Mouse (Mus musculus) MEL (cell line): ENCODE measurements around the gene Gm10964. TPM values are rescaled to one million over a fixed set of nuclear protein-coding genes. Genes with fewer than 3 reads are reported as not detected.

Source experiments
- DNase-seq: peaks from one replicate; pipeline ENCODE4 v3.0.0; 2011; ENCODE audit warnings: low read depth, low spot score
- H3K27ac ChIP-seq: 2 replicates; pipeline ENCODE4 v1.5.1; 2012; ENCODE audit warnings: low read depth, mild to moderate bottlenecking, control low read depth, low read length, moderate library complexity; ENCODE audit not compliant: control insufficient read depth
- H3K27me3 ChIP-seq, 2 experiments: fragments of 150-350 bp in 1 of 2; sonication (generic) in 1 of 2; 2 replicates each; pipeline ENCODE4 v1.6.1; 2012; ENCODE audit warnings: low read length in 2 of 2, mild to moderate bottlenecking in 2 of 2, improper control_type of control experiment in 1 of 2, moderate library complexity in 1 of 2; ENCODE audit not compliant: insufficient read depth in 2 of 2, control insufficient read depth in 1 of 2
- H3K36me3 ChIP-seq, 2 experiments: 2 replicates each; pipeline ENCODE4 v1.6.1; 2012 to 2014; ENCODE audit warnings: low read length in 2 of 2, improper control_type of control experiment in 1 of 2, inconsistent platforms in 1 of 2, mild to moderate bottlenecking in 1 of 2; ENCODE audit not compliant: insufficient read depth in 2 of 2, control insufficient read depth in 1 of 2
- H3K4me1 ChIP-seq, 2 experiments: fragments of 150-350 bp in 1 of 2; sonication (generic) in 1 of 2; 2 replicates each; pipeline ENCODE4 v1.6.1; 2012; ENCODE audit warnings: low read length in 2 of 2, improper control_type of control experiment in 1 of 2, mild to moderate bottlenecking in 1 of 2; ENCODE audit not compliant: insufficient read depth in 2 of 2, control insufficient read depth in 1 of 2
- H3K4me3 ChIP-seq, 2 experiments: fragments of 150-350 bp in 1 of 2; sonication (generic) in 1 of 2; 2 replicates each; pipeline ENCODE4 v1.5.1; 2012; ENCODE audit warnings: low read depth in 2 of 2, low read length in 2 of 2, mild to moderate bottlenecking in 2 of 2, moderate library complexity in 2 of 2, control low read depth in 1 of 2, improper control_type of control experiment in 1 of 2; ENCODE audit not compliant: control insufficient read depth in 1 of 2, insufficient read depth in 1 of 2
- H3K79me2 ChIP-seq: 2 replicates; pipeline ENCODE4 v1.6.1; 2012; ENCODE audit warnings: mild to moderate bottlenecking, low read length, moderate library complexity; ENCODE audit not compliant: control insufficient read depth, poor library complexity, insufficient read depth
- H3K9ac ChIP-seq: 2 replicates; pipeline ENCODE4 v1.6.1; 2012; ENCODE audit warnings: low read depth, mild to moderate bottlenecking, control low read depth, low read length, moderate library complexity; ENCODE audit not compliant: control insufficient read depth, poor library complexity, severe bottlenecking
- H3K9me3 ChIP-seq: fragments of 150-350 bp; sonication (generic); replicated peaks from 2 replicates; pipeline ENCODE4 v1.6.1; 2012; ENCODE audit warnings: mild to moderate bottlenecking, low read length, improper control_type of control experiment, moderate library complexity; ENCODE audit not compliant: insufficient read depth
- CHD1 ChIP-seq: IDR thresholded peaks from 2 replicates; pipeline ENCODE4 v1.6.1; 2012; ENCODE audit warnings: low read depth, mild to moderate bottlenecking, inconsistent platforms, low read length, improper control_type of control experiment
- CTCF ChIP-seq, 3 experiments: IDR thresholded peaks in 2 of 3; conservative IDR thresholded peaks in 1 of 3; 2 replicates each; pipeline ENCODE4 v1.5.1; 2011 to 2012; ENCODE audit warnings: low read length in 3 of 3, low read depth in 2 of 3, mild to moderate bottlenecking in 2 of 3, improper control_type of control experiment in 1 of 3, inconsistent platforms in 1 of 3, mixed read lengths in 1 of 3, moderate library complexity in 1 of 3; ENCODE audit not compliant: control insufficient read depth in 1 of 3, insufficient read depth in 1 of 3, poor library complexity in 1 of 3, severe bottlenecking in 1 of 3
- E2F4 ChIP-seq: IDR thresholded peaks from 2 replicates; pipeline ENCODE4 v1.6.1; 2011; ENCODE audit warnings: low read depth, low read length, improper control_type of control experiment, borderline replicate concordance
- ELF1 ChIP-seq: IDR thresholded peaks from 2 replicates; pipeline ENCODE4 v1.6.1; 2014; ENCODE audit warnings: low read depth, mild to moderate bottlenecking, inconsistent platforms, low read length, improper control_type of control experiment, moderate library complexity
- GABPA ChIP-seq: IDR thresholded peaks from 2 replicates; pipeline ENCODE4 v1.6.1; 2012; ENCODE audit warnings: low read depth, mild to moderate bottlenecking, inconsistent platforms, low read length, improper control_type of control experiment, moderate library complexity
- GATA1 ChIP-seq: IDR thresholded peaks from 2 replicates; pipeline ENCODE4 v1.6.1; 2011; ENCODE audit warnings: low read depth, low read length, improper control_type of control experiment
- JUND ChIP-seq: IDR thresholded peaks from 2 replicates; pipeline ENCODE4 v1.6.1; 2011; ENCODE audit warnings: low read depth, mild to moderate bottlenecking, improper control_type of control experiment, low read length
- KAT2A ChIP-seq: conservative IDR thresholded peaks from 2 replicates; pipeline ENCODE4 v1.6.1; 2012; ENCODE audit warnings: low read depth, low read length, improper control_type of control experiment, inconsistent platforms
- MAZ ChIP-seq: IDR thresholded peaks from 2 replicates; pipeline ENCODE4 v1.6.1; 2012; ENCODE audit warnings: low read depth, mild to moderate bottlenecking, inconsistent platforms, low read length, improper control_type of control experiment
- MEF2A ChIP-seq: IDR thresholded peaks from 2 replicates; pipeline ENCODE4 v1.6.1; 2014; ENCODE audit warnings: low read depth, mild to moderate bottlenecking, inconsistent platforms, low read length, improper control_type of control experiment; ENCODE audit not compliant: poor library complexity, insufficient replicate concordance, severe bottlenecking; ENCODE audit errors: extremely low read depth
- NELFE ChIP-seq: IDR thresholded peaks from 2 replicates; pipeline ENCODE4 v1.6.1; 2011; ENCODE audit warnings: low read depth, low read length, improper control_type of control experiment
- NRF1 ChIP-seq: IDR thresholded peaks from 2 replicates; pipeline ENCODE4 v1.6.1; 2014; ENCODE audit warnings: low read depth, mild to moderate bottlenecking, inconsistent platforms, low read length, improper control_type of control experiment, moderate library complexity; ENCODE audit not compliant: poor library complexity, insufficient read depth, severe bottlenecking
- POLR2AphosphoS2 ChIP-seq: IDR thresholded peaks from 2 replicates; pipeline ENCODE4 v1.6.1; 2011; ENCODE audit warnings: low read length, improper control_type of control experiment
- POLR2AphosphoS5 ChIP-seq: IDR thresholded peaks from 2 replicates; pipeline ENCODE4 v1.6.1; 2012; ENCODE audit warnings: low read depth, borderline replicate concordance, mild to moderate bottlenecking, inconsistent platforms, low read length, moderate library complexity, mixed read lengths
- RAD21 ChIP-seq: IDR thresholded peaks from 2 replicates; pipeline ENCODE4 v1.6.1; 2011; ENCODE audit warnings: mild to moderate bottlenecking, low read depth, low read length, improper control_type of control experiment
- RCOR1 ChIP-seq: IDR thresholded peaks from 2 replicates; pipeline ENCODE4 v1.6.1; 2012; ENCODE audit warnings: low read depth, mild to moderate bottlenecking, inconsistent platforms, low read length, improper control_type of control experiment
- SMC3 ChIP-seq: IDR thresholded peaks from 2 replicates; pipeline ENCODE4 v1.6.1; 2011; ENCODE audit warnings: low read depth, low read length, improper control_type of control experiment
- TAL1 ChIP-seq: IDR thresholded peaks from 2 replicates; pipeline ENCODE4 v1.6.1; 2012; ENCODE audit warnings: mild to moderate bottlenecking, inconsistent platforms, low read length, moderate library complexity, mixed read lengths
- UBTF ChIP-seq: IDR thresholded peaks from 2 replicates; pipeline ENCODE4 v1.6.1; 2012; ENCODE audit warnings: low read depth, mild to moderate bottlenecking, inconsistent platforms, low read length, improper control_type of control experiment, moderate library complexity, borderline replicate concordance; ENCODE audit not compliant: insufficient read depth
- USF2 ChIP-seq, 2 experiments: IDR thresholded peaks; 2 replicates each; pipeline ENCODE4 v1.6.1; 2011 to 2012; ENCODE audit warnings: improper control_type of control experiment in 2 of 2, low read length in 2 of 2, borderline replicate concordance in 1 of 2, inconsistent platforms in 1 of 2, low read depth in 1 of 2, mild to moderate bottlenecking in 1 of 2; ENCODE audit not compliant: insufficient read depth in 1 of 2
- ZC3H11A ChIP-seq: IDR thresholded peaks from 2 replicates; pipeline ENCODE4 v1.6.1; 2012; ENCODE audit warnings: low read depth, mild to moderate bottlenecking, inconsistent platforms, low read length, improper control_type of control experiment
- polyA plus RNA-seq, 2 experiments: library from polyadenylated mRNA; stranded (reverse) in 1 of 2; unstranded in 1 of 2; fragments of >175 nt in 1 of 2; fragments of >200 nt in 1 of 2; gene quantifications; 2 replicates each; pipeline versions ENCODE4 v1.2.1 to v1.2.4; 2012; ENCODE audit warnings: low replicate concordance in 2 of 2, low read depth in 1 of 2; ENCODE audit not compliant: insufficient read length in 2 of 2, insufficient read depth in 1 of 2, missing spikeins in 1 of 2
- total RNA-seq: library from RNA; depleted of rRNA; stranded (reverse); fragments of 300-350 nt; gene quantifications from 2 replicates; pipeline ENCODE4 v1.2.3, GENCODE M21; 2012; rRNA removed

Gene Gm10964
- not detected in 2 replicates for total RNA-seq
- polyA plus RNA-seq: not detected

GRCm38 (mm10) chr3:103739329-103739728 lies at the start of gene Gm10964:
Gene Gm10964, plus strand, starts transcription at chr3:103739366.
- TF ChIP-seq ELF1 (no peak), SMC3 (no peak), KAT2A (no peak), CHD1 (no peak), MEF2A (no peak), UBTF (no peak), MAZ (no peak), NRF1 (no peak), RCOR1 (no peak), E2F4 (no peak), USF2 (IDR thresholded peaks at IDR 0.05; ENCODE audit: borderline replicate concordance in 1 of 2, insufficient read depth in 1 of 2, low read depth in 1 of 2, low read length in 2 of 2) (no peak), POLR2AphosphoS2 (no peak), GABPA (no peak), GATA1 (no peak), ZC3H11A (no peak), TAL1 (no peak), RAD21 (no peak), POLR2AphosphoS5 (no peak), JUND (no peak)
- no peak for DNase-seq

DNA sequence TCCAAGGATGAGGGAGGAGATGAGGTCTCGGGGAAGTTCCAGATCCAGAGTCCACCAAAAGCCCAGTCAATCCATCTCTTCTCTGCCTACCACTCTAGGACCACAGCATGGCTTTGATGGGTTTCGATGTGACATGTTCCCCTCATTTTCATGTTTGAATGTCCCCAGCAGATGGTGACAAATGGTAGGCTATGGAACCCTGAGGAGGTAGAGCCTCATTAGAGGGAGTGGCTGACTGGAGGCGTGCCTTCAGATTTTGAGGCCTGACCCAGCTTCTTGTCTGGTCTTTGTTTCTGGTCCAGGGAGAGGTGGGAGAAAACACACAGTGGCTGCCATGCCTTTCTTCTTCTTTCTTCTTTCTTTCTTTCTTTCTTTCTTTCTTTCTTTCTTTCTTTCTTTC lies 48.7 kb upstream of the Gm10964 start:
- Histone ChIP-seq H3K4me1 (no peaks in the 10 kb centered on the region), H3K27ac (no peak overlapping the region), H3K9me3 (no peaks in the 10 kb centered on the region), H3K27me3 (no peaks in the 10 kb centered on the region; a peak in 2 of 4 replicates), H3K36me3 (no peaks in the 10 kb centered on the region), H3K4me3 (no peak overlapping the region), H3K79me2 (no peaks in the 10 kb centered on the region), H3K9ac (no peak overlapping the region)
- DNase-seq: peak; percentile 5
- no peak for TF ChIP-seq NELFE
- peak; percentile 33 for TF ChIP-seq RAD21
- TF ChIP-seq SMC3: peak; percentile 18; the same call in 1 of the 2 replicates
- TF ChIP-seq CTCF (IDR thresholded peaks at IDR 0.05 in 2 of 3, conservative IDR thresholded peaks at IDR 0.05 in 1 of 3; ENCODE audit: control insufficient read depth in 1 of 3, insufficient read depth in 1 of 3, low read depth in 2 of 3, low read length in 3 of 3, poor library complexity in 1 of 3, severe bottlenecking in 1 of 3): peak in 1 of 3 experiments; percentile 32; a peak in 2 of 6 replicates

More at GRCm38 (mm10) chr3:103739329-103739728, at the start of gene Gm10964:
- H3K4me3 ChIP-seq: peak within 1 kb of the TSS; percentile 48
- peak within 1 kb of the TSS; percentile 46 for H3K9ac ChIP-seq
- H3K36me3 ChIP-seq: peaks cover 0 to under 1% of the 10 kb centered on the region in 2 experiments; a peak in 1 of 4 replicates
- H3K9me3 ChIP-seq: no peaks in the 10 kb centered on the region
- no peaks in the 10 kb centered on the region for H3K79me2 ChIP-seq
- no peaks in the 10 kb centered on the region for H3K27me3 ChIP-seq
- H3K4me1 ChIP-seq: no peaks in the 10 kb centered on the region
- H3K27ac ChIP-seq: peak within 1 kb of the TSS; percentile 24; the same call in 1 of the 2 replicates
